Mouse (Mus musculus): ENCODE measurements around the gene Trim7.
"Not testable (repeated sequence)": the region's sequence is repeated elsewhere in the genome, so short reads cannot be mapped to it uniquely, and the experiment has no call there.

The Trim7 gene

GRCm38 (mm10) chr11:48801831-48802772, 23.8 kb upstream of the Trim7 start:
- DNase-seq (ENCODE audit: extremely low read depth, low read depth), result no peak

GRCm38 (mm10) chr11:48803988-48804387, 22.0 kb upstream of the Trim7 start:
- DNase-seq (ENCODE audit: extremely low read depth, low read depth), result no peak

- DNase-seq (ENCODE audit: extremely low read depth, low read depth), result no peak
Measured at GRCm38 (mm10) chr11:48804922-48805321, 21.0 kb upstream of the Trim7 start.

- DNase-seq (ENCODE audit: extremely low read depth, low read depth), result no peak
Measured at GRCm38 (mm10) chr11:48806856-48807562, 18.9 kb upstream of the Trim7 start.

- no peak for DNase-seq (ENCODE audit: extremely low read depth, low read depth)
Measured at GRCm38 (mm10) chr11:48807563-48808303, 18.2 kb upstream of the Trim7 start.

GRCm38 (mm10) chr11:48808304-48808646, 17.7 kb upstream of the Trim7 start:
- no peak for DNase-seq (ENCODE audit: extremely low read depth, low read depth)

- no peak for DNase-seq (ENCODE audit: extremely low read depth, low read depth)
Measured at GRCm38 (mm10) chr11:48808737-48809433, 17.1 kb upstream of the Trim7 start.

GRCm38 (mm10) chr11:48809434-48809830, 16.5 kb upstream of the Trim7 start:
- no peak for DNase-seq (ENCODE audit: extremely low read depth, low read depth)

- DNase-seq (ENCODE audit: extremely low read depth, low read depth), result no peak
Measured at GRCm38 (mm10) chr11:48810142-48810541, 15.8 kb upstream of the Trim7 start.

- no peak for DNase-seq (ENCODE audit: extremely low read depth, low read depth)
Measured at GRCm38 (mm10) chr11:48813782-48814181, 12.2 kb upstream of the Trim7 start.

GRCm38 (mm10) chr11:48815851-48816250, 10.1 kb upstream of the Trim7 start:
- DNase-seq (ENCODE audit: extremely low read depth, low read depth), result no peak

GRCm38 (mm10) chr11:48816281-48816781, 9.6 kb upstream of the Trim7 start:
- no peak for DNase-seq (ENCODE audit: extremely low read depth, low read depth)

GRCm38 (mm10) chr11:48816800-48817665, 8.9 kb upstream of the Trim7 start, which contains the start of gene Trim41:
Gene Trim41 (minus strand): TSS chr11:48817353.
- DNase-seq (ENCODE audit: extremely low read depth, low read depth), result peak; percentile 92

- DNase-seq (ENCODE audit: extremely low read depth, low read depth), result no peak
Measured at GRCm38 (mm10) chr11:48817794-48818193, 8.1 kb upstream of the Trim7 start.

- DNase-seq (ENCODE audit: extremely low read depth, low read depth), result peak; percentile 87
Measured at GRCm38 (mm10) chr11:48818346-48818745, 7.6 kb upstream of the Trim7 start.

- no peak for DNase-seq (ENCODE audit: extremely low read depth, low read depth)
Measured at GRCm38 (mm10) chr11:48819614-48820307, 6.2 kb upstream of the Trim7 start.

GRCm38 (mm10) chr11:48820308-48820674, 5.6 kb upstream of the Trim7 start:
- no peak for DNase-seq (ENCODE audit: extremely low read depth, low read depth)

- not testable (repeated sequence) for DNase-seq (ENCODE audit: extremely low read depth, low read depth)
Measured at GRCm38 (mm10) chr11:48821299-48821698, 4.6 kb upstream of the Trim7 start.

- no peak for DNase-seq (ENCODE audit: extremely low read depth, low read depth)
Measured at GRCm38 (mm10) chr11:48822768-48823512, 3.0 kb upstream of the Trim7 start.
